Mouse (Mus musculus) lung, postnatal 0 days (tissue): ENCODE results near the gene Sbk3.

Source experiments
- CTCF ChIP-seq: IDR thresholded peaks from 2 replicates; pipeline ENCODE4 v1.5.1; 2016; ENCODE audit warnings: antibody characterized with exemption, mild to moderate bottlenecking
- EP300 ChIP-seq: IDR thresholded peaks from 2 replicates; pipeline ENCODE4 v1.6.1; 2016; ENCODE audit warnings: antibody characterized with exemption, mild to moderate bottlenecking, control low read depth

DNA sequence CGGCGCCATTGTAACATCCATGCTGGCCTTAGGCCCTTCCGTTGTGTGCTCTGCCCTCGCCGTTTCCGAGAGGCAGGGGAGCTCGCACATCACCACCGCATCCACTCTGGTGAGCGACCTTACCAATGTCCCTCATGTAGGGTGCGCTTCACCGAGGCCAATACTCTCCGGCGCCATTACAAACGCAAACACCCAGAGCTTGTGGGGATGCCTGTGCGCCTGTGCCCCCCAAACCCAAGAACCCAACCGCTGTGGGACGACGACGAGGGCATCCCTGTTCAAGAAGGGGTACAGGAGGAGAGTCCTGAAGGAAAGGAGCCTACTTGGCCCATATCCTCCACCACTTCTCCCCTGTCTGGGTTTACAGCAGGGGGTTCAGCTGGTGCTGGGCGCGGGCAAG lies 47.0 kb upstream of the Sbk3 start:
- TF ChIP-seq CTCF (no peak), EP300 (no peak)
